Mouse (Mus musculus) limb, embryonic 10.5 days (tissue): Measurements from ENCODE around the gene R3hdm4. TPM values are rescaled to one million over a fixed set of nuclear protein-coding genes. Genes with fewer than 3 reads are reported as not detected.
A peak's percentile ranks its signal among the peaks of the same experiment; 100 is the strongest.

Experiments used
- DNase-seq: peaks from one replicate; pipeline ENCODE4 v3.0.0-alpha.2; 2017; ENCODE audit warnings: low spot score
- H3K27ac ChIP-seq: fragments of 300-500 bp; sonication (generic); 2 replicates; pipeline ENCODE4 v1.5.1; 2016; ENCODE audit warnings: mild to moderate bottlenecking
- H3K27me3 ChIP-seq: fragments of 300-500 bp; sonication (generic); 2 replicates; pipeline ENCODE4 v1.6.1; 2016; ENCODE audit warnings: low read depth, mild to moderate bottlenecking; ENCODE audit not compliant: poor library complexity, severe bottlenecking
- H3K36me3 ChIP-seq: fragments of 300-500 bp; sonication (generic); 2 replicates; pipeline ENCODE4 v1.6.1; 2016; ENCODE audit warnings: mild to moderate bottlenecking, moderate library complexity
- H3K4me1 ChIP-seq: fragments of 300-500 bp; sonication (generic); 2 replicates; pipeline ENCODE4 v1.6.1; 2016
- H3K4me3 ChIP-seq: fragments of 300-500 bp; sonication (generic); 2 replicates; pipeline ENCODE4 v1.5.1; 2016; ENCODE audit warnings: mild to moderate bottlenecking, moderate library complexity
- H3K9me3 ChIP-seq: fragments of 300-500 bp; sonication (generic); replicated peaks from 2 replicates; pipeline ENCODE4 v1.6.1; 2016; ENCODE audit warnings: mild to moderate bottlenecking
- WGBS: fragments of 180-500 bp; shearing (Covaris S2); methylation state at CpG from one replicate; pipeline ENCODE4 v1.1.7; 2016; 5-methylcytosine and 5-hydroxymethylcytosine counted together
- polyA plus RNA-seq: library from polyadenylated mRNA; unstranded; fragments of >200 nt; fragmentation: Nextera tagmentation; extraction: Ambion mirVana; gene quantifications from 2 replicates; pipeline ENCODE4 v1.2.1, GENCODE M21; 2016

R3hdm4 gene
- polyA plus RNA-seq, 1 experiment from 2014 or later = 143 TPM

DNA sequence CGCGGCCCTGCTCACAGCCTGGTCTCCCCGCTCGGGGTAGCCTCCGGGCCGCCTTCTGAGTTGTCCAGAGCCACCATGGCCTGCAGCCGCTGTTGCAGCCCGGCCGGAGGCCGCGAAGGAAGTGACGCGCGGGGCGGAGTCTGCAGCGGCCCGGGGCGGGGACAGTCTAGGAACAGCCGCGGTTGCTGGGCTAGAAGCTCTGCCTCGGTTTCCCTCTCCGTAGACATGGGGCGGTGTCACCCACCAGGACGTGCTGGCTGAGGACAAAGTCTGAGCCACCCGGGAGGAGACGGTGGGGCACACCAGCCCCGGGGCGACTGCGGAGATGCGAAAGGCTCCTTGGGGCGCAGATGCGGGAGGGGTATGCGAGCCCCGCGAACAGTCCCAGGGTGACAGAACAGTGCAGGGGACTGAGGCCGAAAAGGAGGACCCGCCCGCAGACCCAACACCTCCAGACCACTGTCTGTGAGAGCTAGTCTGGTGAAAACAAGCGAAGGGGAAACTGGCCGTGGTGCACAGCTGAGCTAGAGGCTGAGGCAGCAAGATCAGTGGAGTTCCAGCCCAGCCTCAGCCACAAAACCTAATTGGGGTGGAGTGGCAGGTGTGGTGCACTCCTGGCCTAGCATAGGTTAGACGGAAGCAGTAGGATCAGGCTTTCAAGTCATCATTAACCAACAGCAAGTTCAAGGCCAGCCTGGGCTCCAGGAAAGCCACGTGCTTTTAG is 4.0 kb downstream of the R3hdm4 start, which contains the start of gene Kiss1r:
Gene Kiss1r (plus strand): TSS at position 164 of the 724 bp plus-strand sequence.
- Histone ChIP-seq H3K27me3 (peaks cover 49% of the 10 kb centered on the region), H3K4me3 (peak within 1 kb of the TSS; percentile 82), H3K4me1 (peaks cover 75% of the 10 kb centered on the region), H3K27ac (peak within 1 kb of the TSS; percentile 93), H3K9me3 (no peaks in the 10 kb centered on the region), H3K36me3 (peaks cover 22% of the 10 kb centered on the region)
- DNase-seq = peak; percentile 93
- WGBS = 3% methylated on average over 42 of the region's 42 CpGs

DNA sequence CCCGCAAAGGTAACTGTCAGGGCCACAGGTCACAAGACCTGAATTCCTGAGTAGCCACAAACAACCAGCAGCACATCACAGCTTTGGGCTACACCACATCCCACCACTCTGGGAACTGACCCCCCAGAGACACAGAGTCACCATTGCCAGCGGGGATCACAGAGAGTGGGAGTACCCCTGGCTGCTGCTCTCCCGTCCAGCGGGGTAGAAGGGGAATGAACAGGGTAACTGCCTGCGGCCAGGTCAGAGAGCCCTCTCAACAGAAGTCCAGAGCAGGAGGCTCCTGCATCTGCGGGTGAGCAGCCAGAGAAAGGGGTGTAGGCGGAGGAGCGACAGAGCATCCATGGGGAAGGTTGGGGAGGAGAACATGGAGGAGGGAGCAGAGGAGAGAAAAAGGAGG is 4.9 kb downstream of the R3hdm4 start:
- no peak for DNase-seq
- 11% methylated on average over 8 of the region's 8 CpGs for whole genome bisulfite sequencing
- Histone ChIP-seq H3K4me1 (peaks cover 67% of the 10 kb centered on the region), H3K36me3 (peaks cover 31% of the 10 kb centered on the region), H3K27ac (peak overlapping the region; percentile 93), H3K4me3 (peak overlapping the region; percentile 82), H3K9me3 (no peaks in the 10 kb centered on the region), H3K27me3 (peaks cover 40% of the 10 kb centered on the region)

GRCm38 (mm10) chr10:79914948-79915596 is 5.9 kb downstream of the R3hdm4 start:
- Histone ChIP-seq H3K27ac (no peak overlapping the region), H3K4me3 (peak overlapping the region; percentile 82; the same call in 1 of the 2 replicates)

DNA sequence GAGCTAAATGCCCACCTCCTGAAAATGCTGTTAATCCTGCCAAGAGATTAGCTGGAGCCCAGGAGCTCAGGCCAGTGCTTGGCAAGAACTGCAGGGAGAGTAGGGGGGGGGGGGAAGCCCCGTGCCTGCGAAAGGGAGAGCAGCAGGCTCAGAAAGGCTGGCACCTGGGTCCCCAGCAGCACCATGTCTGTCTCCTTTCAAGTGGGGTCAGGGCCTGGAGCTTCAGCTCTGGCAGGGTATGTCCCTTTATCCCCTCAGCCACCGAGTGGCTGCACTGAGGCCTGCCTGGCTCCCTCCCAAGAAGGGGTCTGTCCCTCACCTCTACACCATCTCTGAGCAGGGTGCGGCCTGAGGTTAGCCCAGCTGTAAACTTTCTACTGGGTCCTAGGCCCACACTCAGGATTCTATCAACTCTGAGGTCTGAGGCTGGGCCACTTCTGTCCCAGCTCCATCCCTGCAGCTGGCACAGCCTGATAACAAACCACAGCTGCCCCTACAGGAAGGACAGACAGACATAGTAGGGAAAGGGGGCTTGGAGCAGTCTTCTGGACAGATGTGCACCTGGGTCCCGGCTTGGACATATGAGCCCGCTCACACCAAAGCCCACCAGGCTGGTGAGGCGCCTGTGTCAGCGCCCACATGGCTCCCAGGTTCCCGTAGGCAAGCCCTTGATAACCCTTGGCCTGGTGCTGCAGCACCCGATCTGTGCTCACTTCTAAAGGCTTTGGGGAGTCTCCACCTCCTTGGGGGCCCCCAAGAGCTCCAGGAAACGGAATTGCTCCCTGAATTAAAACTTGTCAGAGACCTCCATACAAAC is 6.7 kb downstream of the R3hdm4 start:
- Histone ChIP-seq H3K36me3 (peaks cover 39% of the 10 kb centered on the region), H3K27me3 (peaks cover 23% of the 10 kb centered on the region), H3K9me3 (no peaks in the 10 kb centered on the region), H3K27ac (no peak overlapping the region; the same call in 1 of the 2 replicates), H3K4me1 (peaks cover 53% of the 10 kb centered on the region), H3K4me3 (peak overlapping the region; percentile 82; the same call in 1 of the 2 replicates)
- no peak for DNase-seq
- WGBS = 77% methylated on average over 11 of the region's 11 CpGs

More at GRCm38 (mm10) chr10:79914948-79915596, 5.9 kb downstream of the R3hdm4 start:
- 72% methylated on average over 7 of the region's 7 CpGs for WGBS
- peaks cover 30% of the 10 kb centered on the region for H3K27me3 ChIP-seq
- DNase-seq = no peak
- no peaks in the 10 kb centered on the region for H3K9me3 ChIP-seq
- peaks cover 39% of the 10 kb centered on the region for H3K36me3 ChIP-seq
- H3K4me1 ChIP-seq = peaks cover 57% of the 10 kb centered on the region

- Histone ChIP-seq H3K27me3 (peaks cover 4% of the 10 kb centered on the region), H3K9me3 (no peaks in the 10 kb centered on the region), H3K4me3 (no peak overlapping the region), H3K4me1 (peaks cover 47% of the 10 kb centered on the region), H3K27ac (no peak overlapping the region), H3K36me3 (peaks cover 39% of the 10 kb centered on the region)
- 57% methylated on average over 20 of the region's 20 CpGs for WGBS
- no peak for DNase-seq
These were observed 8.6 kb downstream of the R3hdm4 start for GRCm38 (mm10) chr10:79912412-79912811.

DNA sequence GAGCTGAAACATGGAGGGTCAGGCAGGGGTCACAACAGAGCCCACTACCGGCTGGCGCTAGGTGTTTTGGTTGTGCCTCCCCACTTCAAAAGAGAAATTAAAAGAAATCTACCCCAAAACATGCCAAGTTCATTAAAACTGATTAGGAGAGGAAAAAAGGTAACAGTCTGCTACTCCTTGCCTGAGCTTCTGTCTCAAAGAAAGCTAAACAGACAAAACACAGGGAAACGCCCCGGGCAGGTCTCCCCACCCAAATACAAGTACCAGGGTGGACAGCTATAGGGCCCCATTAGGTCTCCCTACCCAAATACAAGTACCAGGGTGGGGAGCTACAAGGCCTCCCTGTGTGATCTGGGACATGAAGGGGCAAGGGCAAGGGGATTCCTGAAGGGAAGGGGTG is 10.5 kb downstream of the R3hdm4 start, which contains the start of gene Gm26602:
Gene Gm26602 (plus strand): TSS at position 301 of the 400 bp plus-strand sequence.
- Histone ChIP-seq H3K27me3 (no peaks in the 10 kb centered on the region), H3K9me3 (no peaks in the 10 kb centered on the region), H3K4me1 (peaks cover 40% of the 10 kb centered on the region), H3K36me3 (peaks cover 57% of the 10 kb centered on the region), H3K27ac (no peak within 1 kb of the TSS), H3K4me3 (no peak within 1 kb of the TSS)
- no peak for DNase-seq
- WGBS = 92% methylated on average over 4 of the region's 4 CpGs

DNA sequence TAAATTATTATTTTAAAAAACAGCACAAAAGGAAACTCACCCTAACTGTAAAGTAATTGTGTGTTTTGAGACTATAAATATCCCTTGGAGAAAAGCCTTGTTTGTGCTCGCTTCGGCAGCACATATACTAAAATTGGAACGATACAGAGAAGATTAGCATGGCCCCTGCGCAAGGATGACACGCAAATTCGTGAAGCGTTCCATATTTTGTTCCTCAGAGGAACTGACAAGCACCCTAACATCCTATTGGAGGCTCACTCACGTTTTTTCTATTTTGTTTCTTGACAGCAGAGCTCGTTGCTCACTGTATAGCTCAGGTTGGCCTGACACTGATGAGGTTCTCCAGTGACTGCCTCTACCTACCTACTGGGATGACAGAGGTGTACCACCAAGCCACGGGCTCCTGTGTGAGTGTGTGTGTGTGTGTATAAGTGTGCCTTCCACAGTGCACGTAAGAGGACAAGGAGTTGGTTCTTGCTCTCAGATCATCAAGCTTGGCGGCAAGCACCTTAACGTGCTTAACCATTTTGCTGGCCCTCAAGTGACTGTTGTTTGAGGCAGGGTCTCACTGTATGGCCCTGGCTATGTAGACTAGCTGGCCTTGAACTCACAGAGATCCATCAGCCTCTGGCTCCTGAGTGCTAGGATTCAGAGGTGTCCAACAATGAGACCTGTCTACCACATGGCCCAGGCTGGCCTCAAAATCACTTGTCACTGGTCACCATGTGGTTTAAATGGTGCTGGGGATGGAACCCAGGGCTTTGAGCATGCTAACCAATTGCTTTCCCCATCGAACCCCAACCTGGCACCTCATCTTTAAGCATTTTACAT is 11.7 kb downstream of the R3hdm4 start:
- Histone ChIP-seq H3K27me3 (no peaks in the 10 kb centered on the region), H3K4me3 (peak overlapping the region; percentile 88), H3K36me3 (peaks cover 69% of the 10 kb centered on the region), H3K9me3 (no peaks in the 10 kb centered on the region), H3K27ac (peak overlapping the region; percentile 100), H3K4me1 (peaks cover 27% of the 10 kb centered on the region)
- WGBS = 25% methylated on average over 14 of the region's 14 CpGs
- DNase-seq = peak; percentile 58

- 2% methylated on average over 52 of the region's 52 CpGs for WGBS
- no peaks in the 10 kb centered on the region for H3K9me3 ChIP-seq
- peak within 1 kb of the TSS; percentile 88 for H3K4me3 ChIP-seq
- DNase-seq = peak; percentile 96
- peaks cover 69% of the 10 kb centered on the region for H3K36me3 ChIP-seq
- peak within 1 kb of the TSS; percentile 100 for H3K27ac ChIP-seq
- no peaks in the 10 kb centered on the region for H3K27me3 ChIP-seq
- peaks cover 22% of the 10 kb centered on the region for H3K4me1 ChIP-seq
These were observed 12.6 kb downstream of the R3hdm4 start, which contains the start of gene Med16 for GRCm38 (mm10) chr10:79908167-79909091. TSS of gene Med16 (minus strand) at chr10:79908923.

- WGBS = 93% methylated on average over 10 of the region's 10 CpGs
These were observed 13.6 kb downstream of the R3hdm4 start for GRCm38 (mm10) chr10:79907415-79907814.

DNA sequence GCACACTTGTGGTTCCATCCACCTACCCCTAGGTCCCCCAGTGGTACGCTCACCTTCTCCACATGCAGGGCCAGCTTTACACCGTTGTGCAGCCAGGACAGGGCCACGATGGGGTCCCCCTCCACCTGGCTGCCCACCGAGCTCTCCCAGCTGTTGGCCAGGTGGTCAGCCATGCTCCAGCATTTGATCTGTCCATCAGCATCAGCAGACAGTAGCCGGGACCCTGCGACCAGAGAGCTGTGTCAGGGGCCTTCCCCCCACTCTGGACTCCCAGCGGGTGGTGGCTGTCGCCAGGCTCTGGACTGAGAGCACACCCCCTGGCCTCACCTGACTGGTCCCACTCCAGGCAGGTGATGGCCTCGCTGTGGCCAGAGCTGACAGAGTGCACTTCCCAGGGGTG is 14.3 kb downstream of the R3hdm4 start:
- H3K36me3 ChIP-seq = peaks cover 68% of the 10 kb centered on the region
- H3K27me3 ChIP-seq = no peaks in the 10 kb centered on the region
- H3K4me1 ChIP-seq = peaks cover 22% of the 10 kb centered on the region
- H3K4me3 ChIP-seq = peak overlapping the region; percentile 88
- 96% methylated on average over 9 of the region's 9 CpGs for WGBS
- no peak overlapping the region; the same call in 1 of the 2 replicates for H3K27ac ChIP-seq
- DNase-seq = no peak
- H3K9me3 ChIP-seq = no peaks in the 10 kb centered on the region

More at GRCm38 (mm10) chr10:79907415-79907814, 13.6 kb downstream of the R3hdm4 start:
- DNase-seq = no peak
- Histone ChIP-seq H3K27me3 (no peaks in the 10 kb centered on the region), H3K9me3 (no peaks in the 10 kb centered on the region), H3K27ac (peak overlapping the region; percentile 36; the same call in 1 of the 2 replicates), H3K36me3 (peaks cover 71% of the 10 kb centered on the region), H3K4me3 (peak overlapping the region; percentile 88), H3K4me1 (peaks cover 22% of the 10 kb centered on the region)

GRCm38 (mm10) chr10:79900951-79901410 is 20.0 kb downstream of the R3hdm4 start:
- Histone ChIP-seq H3K36me3 (peaks cover 92% of the 10 kb centered on the region), H3K9me3 (no peaks in the 10 kb centered on the region), H3K4me3 (no peak overlapping the region), H3K4me1 (peaks cover 28% of the 10 kb centered on the region), H3K27ac (0 out of 2 replicates have a peak overlapping the region, but pooled peaks have one; percentile 12), H3K27me3 (no peaks in the 10 kb centered on the region; the same call in 1 of the 2 replicates)
- 23% methylated on average over 2 of the region's 2 CpGs for WGBS
- DNase-seq = no peak
